Mouse (Mus musculus) liver, postnatal 0 days (tissue): ENCODE results near the gene Faah.

Experiments
- CTCF ChIP-seq: sonication (generic); IDR thresholded peaks from 2 replicates; pipeline ENCODE4 v1.5.1; 2016; ENCODE audit warnings: antibody characterized with exemption, low read depth
- EP300 ChIP-seq: IDR thresholded peaks from 2 replicates; pipeline ENCODE4 v1.6.1; 2016; ENCODE audit warnings: antibody characterized with exemption, low read depth, mild to moderate bottlenecking

DNA sequence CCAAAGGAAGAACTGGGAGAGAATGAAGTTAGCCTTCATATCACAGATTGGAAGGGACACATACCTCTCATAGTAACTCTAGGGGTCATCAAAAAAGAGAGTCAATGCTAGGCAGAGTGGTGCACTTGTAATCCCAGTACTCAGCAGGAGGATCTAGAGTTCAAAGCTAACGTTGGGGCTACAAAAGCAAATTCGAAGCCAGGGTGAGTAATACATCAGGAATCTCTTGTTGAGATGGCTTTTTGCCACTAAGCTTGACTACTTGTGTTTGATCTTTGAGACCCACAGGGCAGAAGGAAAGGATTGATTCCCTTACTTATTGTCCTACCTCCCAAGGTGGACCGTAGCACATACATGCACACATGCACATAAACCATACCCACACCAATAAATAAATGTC, 31.5 kb upstream of the Faah start:
- TF ChIP-seq CTCF (no peak), EP300 (no peak)
